Mouse (Mus musculus): ENCODE data around the gene Zfp345. TPM values are rescaled to one million over a fixed set of nuclear protein-coding genes. Genes with fewer than 3 reads are reported as not detected.

The Zfp345 gene
- 0.46 TPM for polyA plus RNA-seq (2017; shearing (Covaris generic))

GRCm38 (mm10) chr2:150484939-150485778 lies at the start of gene Zfp345:
Gene Zfp345 (minus strand): TSS chr2:150485091.

GRCm38 (mm10) chr2:150451180-150451919 lies 33.5 kb downstream of the Zfp345 start, which contains the start of gene Zfp442:
Gene Zfp442 (minus strand): TSS chr2:150451486.

Other genes with a start within 250 kb of the Zfp345 start
- 77.0 TPM for gene Gm21994, start 229.5 kb downstream of the Zfp345 start, polyA plus RNA-seq (2017; shearing (Covaris generic))
- 0.55 TPM for gene Gm14124, start 227.6 kb downstream of the Zfp345 start, polyA plus RNA-seq (2017; shearing (Covaris generic))
- 39.7 TPM for gene Gm10130, start 161.4 kb downstream of the Zfp345 start, polyA plus RNA-seq (2017; shearing (Covaris generic))
- gene 3300002I08Rik, start 122.3 kb downstream of the Zfp345 start, polyA plus RNA-seq (2017; shearing (Covaris generic)): 13.0 TPM
- 9.4 TPM for gene Zfp442, start 33.6 kb downstream of the Zfp345 start, polyA plus RNA-seq (2017; shearing (Covaris generic))
- gene Cst7, start 85.3 kb upstream of the Zfp345 start, polyA plus RNA-seq (2017; shearing (Covaris generic)): 250 TPM
- 48.9 TPM for gene Apmap, start 123.5 kb upstream of the Zfp345 start, polyA plus RNA-seq (2017; shearing (Covaris generic))
- 15.7 TPM for gene Acss1, start 183.4 kb upstream of the Zfp345 start, polyA plus RNA-seq (2017; shearing (Covaris generic))
- gene Vsx1, start 204.3 kb upstream of the Zfp345 start, polyA plus RNA-seq (2017; shearing (Covaris generic)): not detected

All from CD4-positive, CD25-positive, alpha-beta regulatory T cell, adult 9 weeks (primary cell).